Mouse (Mus musculus): ENCODE data around the gene Acvr1b.

Acvr1b gene

GRCm38 (mm10) chr15:101175131-101175460 lies 1.2 kb downstream of the Acvr1b start:
- no peak for DNase-seq (ENCODE audit: low read depth, low spot score)

GRCm38 (mm10) chr15:101175613-101176283 lies 1.9 kb downstream of the Acvr1b start:
- peak; percentile 56 for DNase-seq (ENCODE audit: low read depth, low spot score)

- peak; percentile 47 for DNase-seq (ENCODE audit: low read depth, low spot score)
Measured at GRCm38 (mm10) chr15:101176284-101176680, 2.4 kb downstream of the Acvr1b start.

- peak; percentile 76 for DNase-seq (ENCODE audit: low read depth, low spot score)
Measured at GRCm38 (mm10) chr15:101176795-101177691, 3.2 kb downstream of the Acvr1b start.

- no peak for DNase-seq (ENCODE audit: low read depth, low spot score)
Measured at GRCm38 (mm10) chr15:101180363-101181105, 6.7 kb downstream of the Acvr1b start.

GRCm38 (mm10) chr15:101181106-101181466 lies 7.2 kb downstream of the Acvr1b start:
- DNase-seq (ENCODE audit: low read depth, low spot score), result no peak

GRCm38 (mm10) chr15:101181500-101181899 lies 7.6 kb downstream of the Acvr1b start:
- DNase-seq (ENCODE audit: low read depth, low spot score), result no peak

GRCm38 (mm10) chr15:101182676-101183075 lies 8.8 kb downstream of the Acvr1b start:
- DNase-seq (ENCODE audit: low read depth, low spot score), result no peak

- no peak for DNase-seq (ENCODE audit: low read depth, low spot score)
Measured at GRCm38 (mm10) chr15:101184300-101184699, 10.4 kb downstream of the Acvr1b start.

GRCm38 (mm10) chr15:101185549-101185948 lies 11.7 kb downstream of the Acvr1b start:
- DNase-seq (ENCODE audit: low read depth, low spot score), result no peak

- no peak for DNase-seq (ENCODE audit: low read depth, low spot score)
Measured at GRCm38 (mm10) chr15:101187907-101188306, 14.0 kb downstream of the Acvr1b start.

- no peak for DNase-seq (ENCODE audit: low read depth, low spot score)
Measured at GRCm38 (mm10) chr15:101189981-101190761, 16.3 kb downstream of the Acvr1b start.

- DNase-seq (ENCODE audit: low read depth, low spot score), result no peak
Measured at GRCm38 (mm10) chr15:101190762-101191150, 16.9 kb downstream of the Acvr1b start.

- DNase-seq (ENCODE audit: low read depth, low spot score), result peak; percentile 57
Measured at GRCm38 (mm10) chr15:101191459-101192259, 17.8 kb downstream of the Acvr1b start.

GRCm38 (mm10) chr15:101192260-101192640 lies 18.4 kb downstream of the Acvr1b start:
- DNase-seq (ENCODE audit: low read depth, low spot score), result no peak

- DNase-seq (ENCODE audit: low read depth, low spot score), result no peak
Measured at GRCm38 (mm10) chr15:101192651-101193050, 18.8 kb downstream of the Acvr1b start.

- DNase-seq (ENCODE audit: low read depth, low spot score), result no peak
Measured at GRCm38 (mm10) chr15:101193971-101194370, 20.1 kb downstream of the Acvr1b start.

- DNase-seq (ENCODE audit: low read depth, low spot score), result no peak
Measured at GRCm38 (mm10) chr15:101194951-101195823, 21.3 kb downstream of the Acvr1b start.

- DNase-seq (ENCODE audit: low read depth, low spot score), result no peak
Measured at GRCm38 (mm10) chr15:101196079-101196795, 22.4 kb downstream of the Acvr1b start.

Data from skeletal muscle tissue, adult 2 months (tissue).